Mouse (Mus musculus) layer of hippocampus, adult 11-12 months (tissue): Measurements from ENCODE around the gene C1qtnf5.
A peak's percentile ranks its signal among the peaks of the same experiment; 100 is the strongest.

Experiments
- DNase-seq: peaks from one replicate; pipeline ENCODE4 v3.0.0; 2022; ENCODE audit warnings: low spot score

Gene C1qtnf5

DNA sequence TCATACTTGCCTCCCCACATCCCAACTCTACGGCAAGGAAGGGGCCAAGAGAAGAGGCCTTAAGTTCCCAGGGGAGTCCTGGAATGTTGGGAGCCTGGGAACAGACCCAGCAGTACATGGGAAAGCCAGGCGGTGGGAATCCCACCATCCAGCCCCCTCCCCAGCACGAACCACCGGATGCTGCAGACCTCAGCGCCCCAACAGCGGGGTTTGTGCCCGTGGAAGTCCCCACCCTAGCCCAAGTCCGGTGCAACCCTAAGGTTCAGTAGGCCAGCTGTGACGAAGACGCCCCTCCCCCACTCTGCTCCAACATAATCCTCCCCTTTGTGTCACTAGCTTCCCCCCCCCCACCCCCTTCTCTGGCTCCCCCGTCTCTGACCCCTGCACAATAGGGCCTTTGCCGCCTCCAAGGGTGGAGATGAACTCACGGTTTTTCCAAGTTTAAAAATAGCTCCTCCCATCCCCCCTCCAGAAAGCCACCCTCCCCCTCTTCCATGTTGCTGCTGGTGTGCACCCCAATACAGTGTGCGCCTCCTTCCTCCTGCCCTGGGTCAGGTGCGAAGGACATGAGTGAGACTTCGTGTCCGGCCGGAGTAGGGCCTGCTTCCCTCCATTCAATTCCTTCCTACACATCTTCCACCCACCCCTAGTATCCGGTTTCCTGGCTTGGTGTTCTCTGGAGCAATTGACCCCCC, 23.7 kb downstream of the C1qtnf5 start:
- peak; percentile 74 for DNase-seq

DNA sequence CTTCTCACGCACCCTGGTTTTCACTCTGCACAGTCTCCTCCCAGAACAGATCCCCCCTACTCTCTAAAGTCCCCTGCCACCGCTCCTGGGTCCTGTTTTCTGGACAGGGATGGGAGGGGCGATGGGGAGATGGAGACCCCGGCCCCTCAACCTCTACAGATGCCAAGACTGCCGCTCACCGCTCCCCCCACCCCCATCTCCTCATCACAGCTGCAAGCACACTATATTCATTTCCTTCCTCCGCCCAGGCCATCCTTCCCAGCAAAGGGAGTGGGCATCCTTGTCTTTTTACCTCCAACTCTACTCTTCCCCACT, 24.2 kb downstream of the C1qtnf5 start:
- no peak for DNase-seq

DNA sequence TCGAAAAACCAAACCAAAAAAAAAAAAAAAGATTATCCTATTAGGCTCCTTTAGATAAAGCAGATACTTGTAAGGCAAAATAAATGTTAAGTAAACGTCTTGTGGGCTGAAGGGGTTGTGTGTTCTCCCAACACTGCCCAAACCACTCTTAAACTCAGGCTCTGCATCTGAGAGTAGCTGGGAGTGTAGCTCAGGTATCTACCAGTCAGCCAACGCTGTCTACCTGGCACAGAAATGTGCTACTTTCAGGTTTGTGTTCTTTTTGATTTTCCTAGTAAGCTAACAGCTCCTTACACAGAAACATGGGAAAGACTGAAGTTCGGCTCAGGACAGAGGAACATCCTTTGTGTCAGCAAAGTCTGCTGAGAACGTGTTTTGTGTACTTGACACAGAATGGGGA, 25.2 kb downstream of the C1qtnf5 start:
- no peak for DNase-seq

GRCm38 (mm10) chr9:44133287-44133686, 26.2 kb downstream of the C1qtnf5 start:
- no peak for DNase-seq

DNA sequence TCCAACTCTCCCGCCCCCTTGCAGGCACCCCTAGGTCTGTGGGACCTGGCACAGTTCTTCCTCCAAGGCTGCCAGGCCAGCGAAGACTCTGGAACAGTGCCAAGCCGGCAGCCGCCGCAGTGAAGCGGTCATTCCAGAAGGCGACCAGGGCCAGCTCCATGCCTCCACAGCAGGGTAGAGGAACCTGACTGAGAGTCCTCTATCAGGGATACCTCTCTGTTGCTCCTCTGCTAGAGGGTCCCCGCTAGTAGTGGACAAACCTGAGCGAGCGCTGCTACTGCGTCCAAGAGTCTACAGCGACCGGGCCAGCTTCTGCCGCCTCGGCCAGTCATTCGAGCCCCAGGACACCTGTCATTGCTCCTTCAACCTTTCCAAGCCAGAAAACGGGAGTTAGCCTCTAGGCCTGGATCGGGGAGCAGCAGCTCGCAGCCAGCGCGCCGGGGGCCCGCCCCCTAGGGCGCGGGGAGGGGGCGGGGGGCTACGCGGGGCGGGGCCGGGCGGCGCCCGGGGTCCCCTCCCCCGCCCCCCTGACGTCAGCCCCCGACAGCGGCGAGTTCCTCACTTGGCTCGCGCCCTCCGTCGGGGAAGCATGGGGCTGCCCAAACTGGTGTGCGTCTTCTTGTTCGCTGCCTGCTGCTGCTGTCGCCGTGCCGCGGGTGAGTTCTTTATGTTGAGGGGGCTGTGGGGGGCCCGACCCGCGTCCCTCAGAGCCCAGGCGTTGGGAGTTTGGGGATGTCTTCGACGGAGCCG, 27.2 kb downstream of the C1qtnf5 start, which contains the start of gene Mcam:
Mcam (plus strand) TSS at position 369 of the 750 bp plus-strand sequence.
- DNase-seq = peak; percentile 56

DNA sequence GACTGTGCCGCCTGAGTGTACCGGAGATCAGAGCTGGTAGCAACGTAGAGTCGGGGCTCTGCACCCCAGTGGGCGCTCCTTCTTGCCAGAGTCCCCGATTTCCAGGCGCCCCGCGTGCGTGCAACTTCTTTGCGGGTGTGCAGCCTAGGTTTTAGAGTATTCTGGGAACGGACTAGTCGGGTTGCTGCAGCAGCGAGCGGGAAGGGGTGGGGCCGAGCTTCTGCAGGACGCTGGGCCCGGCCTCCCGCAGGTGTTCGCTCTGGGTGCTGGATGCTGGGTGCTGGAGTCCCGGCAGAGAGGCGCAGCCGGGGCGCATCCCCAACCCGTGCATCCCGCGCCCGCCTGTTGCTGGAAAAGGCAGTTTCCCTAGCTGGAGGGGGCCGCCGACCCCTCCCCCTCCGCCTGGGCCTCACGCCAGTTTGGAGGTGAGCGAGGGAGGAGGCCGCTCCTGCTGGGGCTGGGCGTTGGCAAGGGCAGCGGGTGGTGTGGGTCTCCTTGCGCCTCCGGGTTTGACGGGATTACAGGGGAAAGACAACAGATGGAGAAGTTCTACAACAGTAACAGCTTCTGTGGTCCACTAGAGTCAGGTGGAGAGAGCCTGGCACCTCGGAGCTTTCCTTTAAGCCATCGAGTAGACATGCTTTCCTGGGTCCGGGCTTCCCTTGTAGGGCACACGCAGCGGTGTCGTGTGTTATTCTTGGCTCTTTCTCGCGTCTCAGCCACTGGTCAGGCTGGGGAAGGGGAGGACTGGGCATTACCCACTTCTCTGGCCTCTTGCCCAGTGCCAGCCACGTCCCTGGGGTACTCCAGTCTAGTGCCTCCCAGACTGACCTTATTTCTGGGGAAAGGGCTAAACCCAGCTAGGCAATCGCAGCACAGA, 28.0 kb downstream of the C1qtnf5 start:
- no peak for DNase-seq

DNA sequence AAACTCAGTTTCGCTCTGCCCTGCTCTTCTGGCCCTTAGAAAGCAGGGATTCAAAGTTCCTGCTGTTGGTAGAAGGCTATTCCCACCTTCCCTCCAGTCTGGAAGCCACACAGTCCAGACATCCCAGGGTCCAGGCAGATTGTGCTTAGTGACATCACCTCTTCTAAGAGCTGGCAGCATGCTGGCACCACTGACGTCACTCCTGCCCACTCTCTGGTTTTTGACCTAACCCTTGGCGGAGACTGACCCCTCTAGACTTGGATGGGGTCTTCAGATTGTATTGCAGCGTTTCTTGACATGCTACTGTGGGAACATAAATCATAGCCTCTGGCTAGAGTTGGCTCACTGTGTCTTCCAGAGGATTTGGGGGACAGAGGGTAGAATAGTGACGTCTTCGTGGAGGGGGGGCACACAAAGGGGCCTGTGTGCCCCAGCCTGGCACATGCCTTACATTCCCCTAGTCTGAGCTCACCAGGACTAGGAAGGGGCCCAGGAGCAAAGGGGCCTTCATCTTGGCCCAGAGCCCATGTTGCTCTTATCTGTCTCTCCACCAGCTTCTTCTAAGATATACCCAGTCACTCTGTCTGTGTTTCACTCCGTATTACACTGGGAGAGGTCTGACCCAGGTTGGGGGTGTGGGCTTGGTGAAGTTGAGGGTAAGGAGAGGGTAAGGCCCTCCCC, 28.8 kb downstream of the C1qtnf5 start:
- no peak for DNase-seq

- DNase-seq = no peak
Measured at GRCm38 (mm10) chr9:44137846-44138245, 30.8 kb downstream of the C1qtnf5 start.

DNA sequence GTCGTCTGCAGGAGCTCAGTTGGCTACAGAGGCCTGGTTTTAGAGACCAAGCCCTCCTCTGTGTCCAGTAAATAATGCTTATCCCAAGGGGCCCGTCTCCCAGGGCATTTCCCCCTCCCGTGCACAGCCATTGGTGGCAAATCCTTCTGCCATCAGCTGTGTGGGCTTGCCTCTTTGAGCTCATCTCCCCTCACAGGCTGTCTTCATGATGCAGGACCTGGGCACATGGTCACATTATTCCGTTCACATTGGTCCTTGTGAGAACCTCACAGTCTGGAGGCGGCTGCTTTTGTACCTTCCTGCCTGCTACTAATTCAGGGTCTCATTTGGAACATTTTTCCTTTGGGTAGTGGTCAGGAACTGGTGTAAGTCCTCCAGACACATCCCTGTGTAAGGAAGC, 34.9 kb downstream of the C1qtnf5 start:
- DNase-seq = no peak

- DNase-seq = no peak
Measured at GRCm38 (mm10) chr9:44143421-44143820, 36.4 kb downstream of the C1qtnf5 start.

- no peak for DNase-seq
Measured at GRCm38 (mm10) chr9:44144023-44144717, 37.1 kb downstream of the C1qtnf5 start.

DNA sequence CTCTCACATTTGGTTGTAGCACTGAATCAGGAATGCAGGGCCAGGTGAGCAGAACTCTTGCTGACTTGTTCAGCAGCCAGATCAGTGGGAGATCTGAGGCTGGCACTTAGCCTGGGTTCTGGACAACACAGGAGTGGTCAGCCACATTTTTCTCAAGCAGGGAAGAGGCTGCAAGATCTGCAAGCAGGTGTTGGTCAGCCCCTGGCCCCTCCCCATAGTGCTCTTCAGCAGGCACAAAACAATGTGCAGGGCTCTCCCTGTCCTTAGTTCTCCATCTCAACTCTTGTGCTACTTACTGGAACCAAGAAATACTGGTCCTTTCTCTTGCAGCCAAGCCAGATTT, 37.6 kb downstream of the C1qtnf5 start:
- DNase-seq = no peak

- DNase-seq = no peak
Measured at GRCm38 (mm10) chr9:44147290-44147689, 40.2 kb downstream of the C1qtnf5 start.
